Mouse (Mus musculus) thymus, adult 2 months (tissue): ENCODE data around the gene Gm3164.
"Not testable (repeated sequence)": the region's sequence is repeated elsewhere in the genome, so short reads cannot be mapped to it uniquely, and the experiment has no call there.

Source experiments
- CTCF ChIP-seq: fragments of 200-500 bp; IDR thresholded peaks from 2 replicates; pipeline ENCODE4 v1.5.1; 2012; ENCODE audit warnings: mild to moderate bottlenecking, control low read depth, low read length, moderate library complexity, borderline replicate concordance; ENCODE audit not compliant: control insufficient read depth, poor library complexity, insufficient read depth; ENCODE audit errors: extremely low read depth
- POLR2A ChIP-seq: fragments of 200-500 bp; IDR thresholded peaks from 2 replicates; pipeline ENCODE4 v1.6.1; 2012; ENCODE audit warnings: mild to moderate bottlenecking, low read length, control low read depth, moderate library complexity; ENCODE audit not compliant: control insufficient read depth, poor library complexity, insufficient read depth; ENCODE audit errors: extremely low read depth

DNA sequence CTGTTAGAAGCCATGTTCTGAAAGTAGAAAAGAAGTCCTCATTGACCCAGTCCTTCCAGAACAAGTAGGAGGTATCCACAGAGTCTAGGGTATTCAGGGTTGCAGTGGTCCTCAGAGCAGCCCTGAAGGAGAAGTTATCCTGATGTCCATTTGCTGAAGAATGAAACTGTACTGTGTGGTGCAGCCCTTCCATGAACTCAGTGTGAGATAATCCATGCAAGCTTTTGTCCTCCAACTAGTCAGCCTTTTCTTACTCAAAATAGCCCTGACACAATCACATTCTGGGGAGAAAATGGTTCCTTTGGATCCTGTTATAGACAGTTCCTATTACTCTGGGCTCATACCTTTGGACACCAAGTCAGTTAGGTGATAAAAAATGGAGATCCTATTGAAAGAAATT is 11.4 kb upstream of the Gm3164 start:
- TF ChIP-seq POLR2A, CTCF: not testable (repeated sequence)
